Mouse (Mus musculus): ENCODE results near the gene Fkbp15.
A peak's percentile ranks its signal among the peaks of the same experiment; 100 is the strongest.

Fkbp15 gene

DNA sequence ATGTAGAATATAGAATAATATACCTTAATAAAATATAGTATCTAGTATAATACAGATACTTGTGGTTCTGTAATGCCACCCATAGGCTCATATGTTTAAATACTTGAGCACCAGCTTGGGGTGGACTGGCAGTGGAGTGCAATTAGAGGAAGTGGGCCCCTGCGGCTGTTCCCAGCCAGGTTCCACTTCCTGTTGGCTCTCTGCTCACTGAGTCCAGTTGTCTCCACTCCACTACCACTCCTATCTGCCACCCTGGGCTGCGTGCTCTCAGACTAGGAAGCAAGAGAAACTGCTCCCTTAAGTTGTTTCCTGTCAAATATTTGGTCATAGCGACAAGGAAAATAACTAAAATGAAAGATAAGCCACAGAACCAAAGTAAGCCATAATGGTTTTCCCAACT, 37.7 kb downstream of the Fkbp15 start:
- no peak for DNase-seq (ENCODE audit: extremely low read depth, insufficient read length, low spot score)

DNA sequence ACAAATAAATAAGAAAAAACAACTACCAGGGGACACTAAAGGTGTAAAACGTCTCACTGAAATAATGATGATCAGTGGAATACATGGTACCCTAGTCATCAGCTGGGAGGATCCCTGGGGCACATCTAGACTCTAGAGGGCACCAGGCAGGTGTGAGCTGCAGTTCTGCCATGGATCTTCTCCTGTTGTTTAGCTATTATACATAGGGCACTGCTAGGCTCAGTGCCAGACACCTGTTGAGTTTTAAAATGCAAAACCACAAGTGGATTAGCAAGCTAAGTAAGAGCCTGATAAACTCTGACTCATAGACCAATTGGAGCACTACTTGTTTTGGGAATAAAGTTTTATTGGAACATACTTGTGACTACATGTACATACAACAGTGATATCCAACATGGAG, 42.1 kb downstream of the Fkbp15 start:
- DNase-seq (ENCODE audit: extremely low read depth, insufficient read length, low spot score) = no peak

DNA sequence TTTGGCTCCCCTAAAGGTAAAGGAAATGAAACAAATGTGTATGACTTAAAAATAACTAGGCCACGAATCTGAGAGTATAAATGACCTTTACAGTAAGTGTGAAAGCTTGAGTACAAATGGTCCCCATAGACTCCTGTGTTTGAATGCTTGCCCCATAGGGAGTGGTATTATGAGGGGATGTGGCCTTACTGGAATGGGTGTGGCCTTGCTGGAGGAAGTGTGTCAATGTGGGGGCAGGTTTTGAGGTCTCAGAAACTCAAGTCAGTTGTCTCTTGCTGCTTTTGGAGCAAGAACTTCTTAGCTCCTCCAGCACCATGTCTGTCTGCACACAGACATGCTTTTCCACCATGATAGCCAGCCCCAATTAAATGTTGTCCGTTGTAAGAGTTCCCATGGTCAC, 43.9 kb downstream of the Fkbp15 start:
- DNase-seq (ENCODE audit: extremely low read depth, insufficient read length, low spot score) = no peak

DNA sequence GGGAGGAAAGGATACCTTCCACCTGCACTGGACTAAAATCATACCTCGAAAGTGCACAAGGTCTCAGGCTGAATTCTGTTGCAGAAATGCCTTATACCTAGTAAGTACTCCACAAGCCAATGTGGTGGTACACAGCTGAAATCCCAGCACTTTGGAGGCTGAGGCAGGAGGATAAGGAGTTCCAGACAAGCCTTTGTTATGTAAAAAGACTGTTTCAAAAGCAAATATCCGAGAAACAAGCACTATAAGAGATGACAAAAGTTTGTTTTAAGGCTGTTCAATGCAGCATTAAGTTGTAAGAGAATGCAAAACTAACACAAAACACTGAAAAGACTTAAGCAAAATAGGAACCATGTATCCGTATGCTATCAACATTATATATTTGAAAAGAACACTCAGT, 45.8 kb downstream of the Fkbp15 start:
- no peak for DNase-seq (ENCODE audit: extremely low read depth, insufficient read length, low spot score)

DNA sequence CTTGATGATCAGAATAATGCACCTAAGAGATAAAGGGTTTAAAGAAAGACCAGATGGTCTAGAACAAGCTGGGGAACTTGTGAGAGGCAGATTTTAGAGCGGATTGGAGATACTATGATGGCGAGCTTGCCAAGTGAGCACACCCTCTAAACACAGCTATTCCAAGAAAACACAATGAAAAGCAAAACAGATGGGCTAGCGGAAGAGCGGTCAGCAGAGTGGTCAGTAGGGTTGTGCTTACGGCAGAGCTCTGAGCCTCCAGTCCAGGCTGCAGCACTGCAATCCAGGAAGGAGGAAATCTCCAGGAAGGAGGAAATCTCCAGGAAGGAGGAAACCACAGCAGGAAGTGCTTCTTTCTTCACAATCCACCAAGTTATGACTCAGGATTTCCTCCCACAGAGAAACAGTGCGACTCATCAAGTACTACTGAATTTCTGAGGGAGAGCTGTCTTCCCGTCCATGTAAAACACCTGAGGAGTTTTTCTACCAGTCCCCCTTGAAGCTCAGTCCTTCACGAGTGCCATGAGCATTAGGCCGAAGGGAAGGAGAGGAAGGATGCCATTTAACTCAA, 46.6 kb downstream of the Fkbp15 start:
- DNase-seq (ENCODE audit: extremely low read depth, insufficient read length, low spot score) = no peak

DNA sequence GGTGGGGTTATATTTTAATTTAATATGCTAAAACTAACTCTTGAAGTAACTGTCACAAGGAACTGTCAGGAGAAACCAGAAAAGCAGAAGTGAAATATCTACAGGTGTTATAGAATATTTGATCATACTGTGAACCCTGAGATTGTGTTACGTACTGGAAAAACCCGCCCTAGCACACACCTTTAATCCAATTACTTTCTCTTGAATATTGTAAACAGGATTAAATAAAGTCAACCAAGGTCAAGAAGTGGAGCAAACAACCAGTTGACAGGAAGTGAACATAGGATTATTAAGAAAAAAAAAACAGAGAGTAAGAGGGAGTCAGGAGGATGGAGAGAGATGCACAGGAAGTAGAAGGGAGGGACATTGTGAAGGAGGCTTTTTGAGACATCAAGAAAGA, 47.5 kb downstream of the Fkbp15 start:
- DNase-seq (ENCODE audit: extremely low read depth, insufficient read length, low spot score) = no peak

DNA sequence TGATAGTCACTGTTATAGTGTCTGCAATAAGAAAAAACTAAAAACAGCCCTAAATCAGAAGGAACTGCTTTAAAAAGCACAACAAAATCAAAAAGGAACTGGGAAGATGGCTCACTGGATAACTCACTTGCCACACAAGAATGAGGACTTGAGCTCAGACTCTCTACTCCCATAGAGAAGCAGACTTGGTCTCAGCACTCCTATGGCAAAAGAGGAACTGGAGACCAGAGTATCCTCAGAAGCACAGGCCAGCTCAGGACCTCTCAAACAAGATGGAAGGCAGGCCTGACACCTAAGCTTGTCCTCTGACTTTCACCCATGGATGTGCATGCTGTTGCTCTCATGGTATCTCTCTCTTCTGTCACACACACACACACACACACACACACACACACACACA, 51.9 kb downstream of the Fkbp15 start:
- no peak for DNase-seq (ENCODE audit: extremely low read depth, insufficient read length, low spot score)

DNA sequence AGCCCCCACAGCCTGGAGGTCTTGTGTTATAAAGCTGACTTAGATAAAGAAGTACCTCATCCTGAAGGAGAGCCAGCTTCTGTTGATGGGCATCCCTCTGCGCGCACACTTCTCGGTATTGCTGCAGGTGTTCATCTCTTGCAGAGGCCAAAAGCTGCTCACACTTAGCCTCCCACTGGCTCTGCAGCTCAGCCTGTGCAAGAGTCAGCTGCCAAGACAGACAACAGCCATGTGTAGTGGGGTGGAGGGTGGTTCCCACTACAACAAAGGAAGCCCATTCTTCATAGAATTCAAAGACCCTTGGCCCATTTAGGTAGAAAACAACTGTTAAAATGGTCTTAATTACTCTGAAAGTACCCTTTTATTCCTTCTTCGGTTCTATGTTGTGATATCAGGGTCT, 53.5 kb downstream of the Fkbp15 start:
- DNase-seq (ENCODE audit: extremely low read depth, insufficient read length, low spot score) = no peak

DNA sequence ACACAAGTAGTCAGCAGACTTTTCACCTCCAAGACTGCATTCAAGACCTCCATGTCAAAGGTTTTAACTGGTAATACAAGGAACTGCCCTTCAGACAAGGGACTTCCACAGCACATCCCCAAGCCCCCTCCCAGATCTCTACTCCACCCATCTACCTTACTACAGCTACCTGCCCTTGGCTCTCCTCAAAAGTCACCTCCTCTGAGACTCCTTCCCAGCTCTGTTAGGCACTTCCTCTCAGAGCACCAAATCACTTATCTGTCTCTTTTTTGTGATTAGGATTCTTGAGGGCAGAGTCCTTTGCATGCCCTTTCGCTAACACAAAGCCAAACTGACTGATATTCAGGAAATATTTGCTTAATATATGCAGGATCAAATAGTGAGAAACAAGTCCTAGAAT, 54.0 kb downstream of the Fkbp15 start:
- DNase-seq (ENCODE audit: extremely low read depth, insufficient read length, low spot score) = no peak

DNA sequence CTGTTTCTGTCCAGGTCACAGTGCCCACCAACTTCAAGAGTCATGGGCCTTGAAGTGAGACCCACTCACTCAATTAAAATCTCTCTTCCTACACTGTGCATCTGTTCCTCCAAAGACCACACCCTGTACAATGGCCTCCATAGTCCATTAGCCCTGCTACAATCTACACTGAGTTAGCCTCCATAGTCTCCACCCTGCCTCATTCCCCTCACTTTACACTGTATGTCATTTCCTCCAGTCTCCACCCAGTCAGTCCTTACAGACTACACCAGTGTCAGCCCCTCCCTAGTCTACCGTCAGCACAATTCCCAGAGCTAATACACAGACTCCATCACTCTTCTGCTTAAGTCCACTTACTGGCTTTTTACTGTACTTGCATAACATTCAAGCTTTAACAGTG, 57.1 kb downstream of the Fkbp15 start:
- no peak for DNase-seq (ENCODE audit: extremely low read depth, insufficient read length, low spot score)

DNA sequence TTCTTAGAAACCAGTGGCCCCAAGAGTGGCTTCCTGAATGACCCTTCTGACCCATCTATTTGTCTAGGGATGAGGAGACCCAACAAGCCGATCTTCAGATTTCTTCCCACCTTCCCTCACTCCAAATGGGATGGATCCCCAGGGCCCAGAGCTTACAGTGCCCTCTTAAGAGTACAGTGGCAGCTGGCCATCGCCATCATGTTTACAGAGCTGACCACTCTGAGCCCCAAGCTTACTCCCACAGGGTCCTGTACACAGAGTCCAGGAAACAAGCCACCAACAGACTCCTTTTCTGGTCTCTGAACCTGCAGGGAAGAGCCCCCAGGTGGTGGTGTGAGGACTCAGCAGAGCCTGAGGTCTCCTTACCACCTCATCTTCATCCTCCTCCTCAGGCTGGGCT, 57.6 kb downstream of the Fkbp15 start:
- no peak for DNase-seq (ENCODE audit: extremely low read depth, insufficient read length, low spot score)

DNA sequence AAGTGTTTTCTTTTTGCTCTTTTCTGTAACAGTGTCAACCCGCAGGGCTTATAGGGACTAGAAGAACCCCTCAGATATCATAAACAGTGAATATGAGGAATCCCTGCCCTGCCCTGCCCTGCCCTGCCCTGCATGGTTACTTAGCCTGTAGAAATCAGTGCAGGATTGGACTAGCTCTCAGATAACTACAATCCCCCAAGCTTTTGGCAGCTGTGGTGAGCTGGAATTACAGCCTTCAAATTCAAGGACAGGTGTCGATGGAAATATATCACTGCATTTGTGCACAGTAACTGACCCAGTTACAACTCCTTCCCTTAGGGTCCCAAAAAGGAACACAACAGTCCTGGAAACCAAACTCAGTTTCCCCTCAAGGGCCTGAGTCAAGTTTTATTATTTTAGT, 60.3 kb downstream of the Fkbp15 start:
- DNase-seq (ENCODE audit: extremely low read depth, insufficient read length, low spot score) = no peak

DNA sequence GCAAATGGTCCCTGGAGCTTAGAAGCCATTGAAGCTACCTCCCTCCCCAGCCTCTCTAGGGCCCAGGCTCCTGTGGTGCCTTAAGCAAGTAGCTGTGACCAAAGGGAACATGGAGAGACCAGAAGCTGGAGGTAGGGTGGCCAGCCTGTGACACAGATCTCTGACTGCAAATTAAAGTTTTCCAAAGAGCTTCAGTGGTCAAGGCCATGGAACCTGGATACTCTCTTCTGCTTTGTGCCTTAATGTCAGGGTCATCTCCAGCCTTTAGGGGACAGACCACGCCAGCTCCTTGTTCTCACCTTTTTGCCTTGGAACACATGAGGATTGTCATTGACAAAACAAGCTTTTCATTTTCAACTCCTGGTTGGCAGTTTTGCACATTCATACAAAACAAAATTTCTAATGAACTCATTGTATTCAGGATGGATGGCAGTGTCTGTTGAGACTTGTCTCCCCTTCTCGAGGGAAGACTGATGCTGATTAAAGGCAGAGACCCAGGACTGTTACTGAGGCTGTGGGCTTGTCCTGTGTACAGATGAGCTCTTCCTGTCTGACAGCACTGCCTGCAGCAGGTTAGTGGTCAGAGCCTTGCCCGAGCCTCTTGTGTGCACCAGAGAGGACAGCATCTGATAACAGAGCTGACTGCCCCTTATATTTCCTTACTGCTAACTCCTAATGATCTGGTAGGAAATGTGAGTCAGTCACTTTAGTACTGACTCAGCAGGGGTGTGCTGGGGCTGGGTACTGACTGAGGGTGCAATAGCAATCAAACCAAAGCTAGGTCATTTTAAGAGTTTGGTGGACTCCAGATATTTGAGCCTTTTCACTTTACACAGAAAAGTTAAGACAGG, 62.8 kb downstream of the Fkbp15 start:
- DNase-seq (ENCODE audit: extremely low read depth, insufficient read length, low spot score) = no peak

DNA sequence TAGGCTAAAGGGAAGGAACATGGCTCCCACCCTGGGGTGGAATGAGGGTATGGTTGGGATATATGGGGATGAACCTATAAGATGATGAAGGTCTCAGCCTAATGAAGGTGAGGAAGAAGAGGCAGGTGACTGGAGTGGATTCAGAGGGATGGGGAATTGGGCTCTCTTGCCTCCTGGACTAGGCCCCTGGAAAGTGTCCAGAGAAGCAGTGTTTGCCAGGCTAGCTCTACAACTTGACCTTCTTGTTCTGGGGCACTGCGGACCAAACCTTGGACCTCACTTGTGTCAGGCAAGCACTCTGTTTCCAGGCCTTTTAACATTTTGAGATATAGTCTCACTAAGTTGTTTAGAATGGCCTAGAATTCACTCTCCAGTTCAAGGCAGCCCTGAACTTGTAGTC, 65.6 kb downstream of the Fkbp15 start:
- DNase-seq (ENCODE audit: extremely low read depth, insufficient read length, low spot score) = no peak

DNA sequence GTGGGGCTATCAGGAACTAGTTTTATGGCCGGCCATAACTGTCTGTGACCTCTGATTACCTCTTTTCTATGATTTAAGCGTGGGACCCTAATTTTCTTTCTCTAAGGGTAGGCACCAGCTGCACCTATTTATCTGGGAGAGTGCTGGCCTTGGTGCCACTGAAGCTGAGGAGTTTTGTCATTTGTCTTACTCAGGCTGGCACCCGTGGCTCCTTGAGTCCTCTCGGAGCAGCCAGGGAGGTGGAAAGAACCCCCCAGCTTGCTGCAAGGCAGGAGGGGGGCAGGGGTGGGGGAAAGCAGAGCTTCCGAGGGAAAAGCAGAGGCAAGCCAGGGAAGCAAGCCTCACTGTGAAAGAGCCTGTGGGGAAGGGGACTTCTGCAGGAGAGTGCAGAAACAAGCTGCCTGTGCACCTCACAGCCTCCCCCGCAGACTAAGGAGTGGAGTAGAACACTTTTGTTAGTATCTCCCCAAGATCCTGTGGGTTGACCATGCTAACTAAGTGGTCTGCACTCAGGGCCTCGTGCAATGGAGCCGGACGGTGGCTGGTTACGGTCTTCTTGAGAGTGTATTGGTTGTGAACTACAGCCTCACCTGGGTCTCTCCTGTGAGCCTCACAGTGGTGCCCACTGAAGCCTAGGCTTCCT, 67.0 kb downstream of the Fkbp15 start:
- no peak for DNase-seq (ENCODE audit: extremely low read depth, insufficient read length, low spot score)

DNA sequence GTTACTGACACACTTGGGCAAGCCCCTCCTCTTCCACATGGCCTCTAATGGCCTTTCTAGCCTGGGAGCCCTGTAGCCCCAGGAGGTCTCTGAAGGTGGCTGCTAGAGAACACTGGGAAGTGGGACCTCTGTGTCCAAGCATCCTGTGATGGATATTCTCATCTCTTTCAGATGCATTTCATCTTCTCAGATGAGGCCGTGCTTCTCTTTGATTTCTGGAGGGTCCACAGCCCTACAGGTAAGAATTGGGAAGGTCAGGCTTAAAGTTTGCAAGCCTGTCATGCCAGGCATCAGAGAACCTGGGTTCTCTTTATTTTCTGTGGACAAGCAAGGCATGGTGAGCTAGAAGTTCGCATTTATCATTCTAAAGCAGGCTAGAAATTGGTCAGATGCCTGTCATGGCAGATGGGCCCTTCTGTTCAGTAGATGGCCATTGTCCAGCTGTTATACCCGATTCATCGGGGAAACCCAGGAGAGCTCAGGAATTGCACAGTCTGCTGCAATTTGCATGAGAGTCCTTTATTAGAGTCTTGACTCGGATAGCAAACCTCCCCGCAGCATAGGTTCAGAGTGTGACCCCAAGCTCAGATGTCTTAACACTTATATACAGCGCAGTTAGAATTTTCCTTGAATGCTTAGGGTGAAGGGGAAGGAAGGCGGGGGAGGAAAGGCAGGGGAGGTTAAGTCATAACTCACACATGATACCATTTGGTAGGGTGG, 67.7 kb downstream of the Fkbp15 start:
- no peak for DNase-seq (ENCODE audit: extremely low read depth, insufficient read length, low spot score)

DNA sequence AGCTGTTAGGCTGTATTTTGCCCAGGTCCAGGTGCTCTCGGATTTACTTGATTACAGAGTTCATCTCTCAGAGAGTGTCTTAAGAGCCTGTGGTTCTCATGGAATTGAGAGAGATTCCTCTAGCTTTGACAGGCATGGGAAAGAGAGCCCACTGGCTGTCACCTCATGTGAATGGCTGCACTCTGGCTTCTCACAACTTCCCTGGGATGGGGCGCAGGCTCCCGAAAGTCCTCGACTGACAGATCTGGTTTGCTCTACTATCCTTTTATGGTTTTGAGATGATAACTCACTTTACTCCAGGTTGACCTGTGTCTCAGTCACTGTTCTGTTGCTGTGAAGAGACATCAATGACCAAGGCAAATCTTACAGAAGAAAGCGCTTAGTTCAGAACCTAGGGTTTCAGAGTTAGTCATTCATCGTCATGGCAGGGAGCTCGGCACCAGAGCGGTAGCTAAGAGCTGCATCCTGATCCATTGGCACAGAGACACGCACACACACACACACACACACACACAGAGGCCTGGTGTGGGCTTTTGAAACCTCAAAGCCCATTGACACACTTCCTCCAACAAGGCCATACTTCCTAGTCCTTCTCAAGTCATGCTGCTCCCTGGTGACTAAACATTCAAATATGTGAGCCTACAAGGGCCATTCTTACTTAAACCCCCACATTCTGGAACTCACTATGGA, 69.4 kb downstream of the Fkbp15 start:
- peak; percentile 67 for DNase-seq (ENCODE audit: extremely low read depth, insufficient read length, low spot score)

DNA sequence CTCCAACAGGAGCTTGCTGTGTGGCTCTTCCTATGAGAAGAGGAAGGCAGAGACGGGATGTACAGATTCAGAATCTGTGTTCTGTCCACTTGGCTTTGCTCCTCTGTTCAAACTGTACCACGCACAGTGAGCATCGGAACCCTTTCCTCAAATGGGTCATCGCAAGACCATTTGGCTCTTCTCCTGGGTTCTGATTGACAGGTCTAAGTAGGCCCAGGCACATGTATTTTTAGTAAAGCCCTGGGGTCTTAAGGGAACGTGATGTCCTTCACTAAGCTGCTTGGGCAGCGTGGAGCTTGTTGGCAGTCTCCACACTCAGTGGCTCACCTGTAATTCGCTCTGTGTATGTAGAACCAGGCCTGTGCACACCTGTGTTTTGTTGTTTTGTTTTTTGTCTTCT, 71.1 kb downstream of the Fkbp15 start:
- DNase-seq (ENCODE audit: extremely low read depth, insufficient read length, low spot score) = no peak

DNA sequence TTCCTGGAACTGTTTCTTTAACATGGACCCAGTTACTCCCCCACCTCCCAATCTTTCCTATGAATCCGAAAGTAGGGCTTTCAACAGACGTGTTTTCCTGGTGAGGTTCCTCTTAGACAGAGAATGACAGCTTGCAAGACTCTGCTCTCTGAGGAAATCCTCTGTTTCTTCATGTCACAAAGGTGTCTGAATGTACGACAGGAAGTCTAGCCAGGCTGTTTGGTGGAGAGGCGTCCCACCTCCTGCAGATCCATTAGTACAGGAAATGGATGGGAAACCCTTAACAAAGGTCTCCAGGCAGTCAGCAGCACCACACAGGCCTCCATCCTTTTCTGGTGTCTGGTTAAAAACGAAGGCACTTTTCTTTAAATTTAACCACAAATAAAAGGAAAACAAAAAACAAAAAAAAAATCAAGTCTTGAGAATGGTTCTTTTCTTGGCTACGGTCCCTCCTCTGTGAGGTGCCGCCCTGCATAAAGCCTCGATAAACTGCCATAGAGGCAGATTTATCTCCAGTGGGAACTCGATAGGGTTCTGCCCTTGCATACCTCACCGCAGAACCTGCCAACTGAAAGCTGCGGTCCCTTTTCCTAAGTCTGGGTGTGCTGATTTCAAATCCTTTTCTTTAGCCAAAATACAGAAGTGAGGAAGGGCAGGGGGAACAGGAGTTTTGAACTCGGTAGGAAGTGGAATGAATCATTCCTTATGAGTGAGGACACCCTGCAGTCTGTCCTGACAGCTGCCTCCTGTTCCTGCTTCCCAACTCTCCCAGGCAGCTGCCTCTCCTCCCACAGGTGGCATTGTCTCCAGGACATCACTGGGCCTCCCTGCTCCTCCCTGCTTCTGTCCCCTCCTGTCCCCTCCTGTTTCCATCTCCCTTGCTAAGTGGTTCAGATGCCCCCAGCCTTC, 73.1 kb downstream of the Fkbp15 start:
- DNase-seq (ENCODE audit: extremely low read depth, insufficient read length, low spot score) = peak; percentile 43

All from 3134 (cell line).